Mouse (Mus musculus) midbrain, embryonic 16.5 days (tissue): Measurements from ENCODE around the gene Rxra. TPM values are rescaled to one million over a fixed set of nuclear protein-coding genes. Genes with fewer than 3 reads are reported as not detected.

Experiments used
- ATAC-seq: fragments of 200-750 bp; cut with Nextera tagmentation; 2 replicates; pipeline ENCODE4 v1.8.0; 2017; ENCODE audit warnings: moderate TSS enrichment
- H3K27ac ChIP-seq: fragments of 300-500 bp; sonication (generic); 2 replicates; pipeline ENCODE4 v1.5.1; 2014; ENCODE audit warnings: mild to moderate bottlenecking, low read length, mixed read lengths
- H3K27me3 ChIP-seq: fragments of 300-500 bp; sonication (generic); 2 replicates; pipeline ENCODE4 v1.6.1; 2014; ENCODE audit warnings: low read depth, low read length, mixed read lengths; ENCODE audit not compliant: control insufficient read depth, insufficient read depth
- H3K36me3 ChIP-seq: fragments of 300-500 bp; sonication (generic); 2 replicates; pipeline ENCODE4 v1.6.1; 2014; ENCODE audit warnings: mild to moderate bottlenecking, low read length, moderate library complexity, mixed read lengths; ENCODE audit not compliant: control insufficient read depth, insufficient read depth
- H3K4me1 ChIP-seq: fragments of 300-500 bp; sonication (generic); 2 replicates; pipeline ENCODE4 v1.6.1; 2014; ENCODE audit warnings: mild to moderate bottlenecking, low read length, mixed read lengths; ENCODE audit not compliant: control insufficient read depth, insufficient read depth
- H3K4me2 ChIP-seq: fragments of 300-500 bp; sonication (generic); 2 replicates; pipeline ENCODE4 v1.6.1; 2014; ENCODE audit warnings: mild to moderate bottlenecking, low read length, mixed read lengths
- H3K4me3 ChIP-seq: fragments of 300-500 bp; sonication (generic); 2 replicates; pipeline ENCODE4 v1.5.1; 2014; ENCODE audit warnings: low read depth, mild to moderate bottlenecking, low read length, moderate library complexity, mixed read lengths
- H3K9ac ChIP-seq: fragments of 300-500 bp; sonication (generic); 2 replicates; pipeline ENCODE4 v1.6.1; 2014; ENCODE audit warnings: low read depth, low read length, mixed read lengths
- H3K9me3 ChIP-seq: fragments of 300-500 bp; sonication (generic); replicated peaks from 2 replicates; pipeline ENCODE4 v1.6.1; 2014; ENCODE audit warnings: mild to moderate bottlenecking, low read length, mixed read lengths; ENCODE audit not compliant: control insufficient read depth, poor library complexity, severe bottlenecking
- WGBS: fragments of 180-500 bp; shearing (Covaris S2); extraction: QIAGEN DNeasy Blood & Tissue Kit; methylation state at CpG from one replicate; pipeline ENCODE4 v1.1.7; 2014; 5-methylcytosine and 5-hydroxymethylcytosine counted together
- polyA plus RNA-seq: library from polyadenylated mRNA; unstranded; fragments of >200 nt; fragmentation: Nextera tagmentation; extraction: Ambion mirVana; gene quantifications from 2 replicates; pipeline ENCODE4 v1.2.1, GENCODE M21; 2015

The Rxra gene
- polyA plus RNA-seq, 1 experiment from 2014 or later = 2.5 TPM

- 78% methylated on average over 2 of the region's 2 CpGs for WGBS
- Histone ChIP-seq H3K9ac (no peak overlapping the region), H3K27ac (no peak overlapping the region), H3K4me2 (no peak overlapping the region), H3K27me3 (no peaks in the 10 kb centered on the region), H3K4me1 (peaks cover 5% of the 10 kb centered on the region), H3K9me3 (no peaks in the 10 kb centered on the region), H3K36me3 (no peaks in the 10 kb centered on the region), H3K4me3 (no peak overlapping the region)
- ATAC-seq = no peak
These were observed 58.6 kb downstream of the Rxra start for GRCm38 (mm10) chr2:27734800-27735199.

- 92% methylated on average over 5 of the region's 5 CpGs for WGBS
- Histone ChIP-seq H3K27me3 (no peaks in the 10 kb centered on the region), H3K27ac (no peak overlapping the region), H3K9me3 (no peaks in the 10 kb centered on the region), H3K9ac (no peak overlapping the region), H3K4me2 (no peak overlapping the region), H3K36me3 (no peaks in the 10 kb centered on the region), H3K4me1 (peaks cover 16% of the 10 kb centered on the region), H3K4me3 (no peak overlapping the region)
- ATAC-seq = no peak
These were observed 60.6 kb downstream of the Rxra start for GRCm38 (mm10) chr2:27736802-27737201.

- H3K27me3 ChIP-seq = no peaks in the 10 kb centered on the region
- no peak overlapping the region for H3K9ac ChIP-seq
- H3K4me1 ChIP-seq = peaks cover 16% of the 10 kb centered on the region
- H3K27ac ChIP-seq = no peak overlapping the region
- no peaks in the 10 kb centered on the region for H3K9me3 ChIP-seq
- no peak overlapping the region for H3K4me2 ChIP-seq
- no peak overlapping the region for H3K4me3 ChIP-seq
- no peaks in the 10 kb centered on the region for H3K36me3 ChIP-seq
- 86% methylated on average over 3 of the region's 3 CpGs for WGBS
- no peak for ATAC-seq
These were observed 62.2 kb downstream of the Rxra start for GRCm38 (mm10) chr2:27738396-27738795.

GRCm38 (mm10) chr2:27740091-27740608 is 63.9 kb downstream of the Rxra start:
- WGBS = 4% methylated on average over 16 of the region's 16 CpGs
- H3K36me3 ChIP-seq = no peaks in the 10 kb centered on the region
- H3K27me3 ChIP-seq = no peaks in the 10 kb centered on the region
- H3K4me2 ChIP-seq = peak overlapping the region; percentile 37
- peak overlapping the region; percentile 54 for H3K27ac ChIP-seq
- peaks cover 16% of the 10 kb centered on the region for H3K4me1 ChIP-seq
- H3K4me3 ChIP-seq = no peak overlapping the region
- ATAC-seq = peak; percentile 74
- H3K9me3 ChIP-seq = no peaks in the 10 kb centered on the region
- H3K9ac ChIP-seq = peak overlapping the region; percentile 48

GRCm38 (mm10) chr2:27743177-27743576 is 66.9 kb downstream of the Rxra start:
- ATAC-seq = no peak
- H3K4me3 ChIP-seq = no peak overlapping the region
- no peaks in the 10 kb centered on the region for H3K36me3 ChIP-seq
- 94% methylated on average over 1 of the region's 1 CpGs for whole genome bisulfite sequencing
- H3K27me3 ChIP-seq = no peaks in the 10 kb centered on the region
- no peak overlapping the region for H3K4me2 ChIP-seq
- no peak overlapping the region for H3K27ac ChIP-seq
- H3K4me1 ChIP-seq = peaks cover 35% of the 10 kb centered on the region
- H3K9me3 ChIP-seq = no peaks in the 10 kb centered on the region
- no peak overlapping the region for H3K9ac ChIP-seq

GRCm38 (mm10) chr2:27743863-27744611 is 67.8 kb downstream of the Rxra start:
- Histone ChIP-seq H3K36me3 (no peaks in the 10 kb centered on the region), H3K4me1 (peaks cover 35% of the 10 kb centered on the region), H3K9ac (no peak overlapping the region), H3K27me3 (no peaks in the 10 kb centered on the region), H3K27ac (no peak overlapping the region), H3K4me2 (no peak overlapping the region), H3K4me3 (no peak overlapping the region), H3K9me3 (no peaks in the 10 kb centered on the region)
- ATAC-seq = no peak
- 86% methylated on average over 7 of the region's 7 CpGs for WGBS

GRCm38 (mm10) chr2:27744612-27745351 is 68.5 kb downstream of the Rxra start:
- H3K4me1 ChIP-seq = peaks cover 32% of the 10 kb centered on the region
- ATAC-seq = no peak
- no peaks in the 10 kb centered on the region for H3K36me3 ChIP-seq
- no peaks in the 10 kb centered on the region for H3K9me3 ChIP-seq
- no peak overlapping the region for H3K4me3 ChIP-seq
- 70% methylated on average over 13 of the region's 13 CpGs for WGBS
- no peak overlapping the region for H3K4me2 ChIP-seq
- no peak overlapping the region for H3K27ac ChIP-seq
- no peak overlapping the region for H3K9ac ChIP-seq
- no peaks in the 10 kb centered on the region for H3K27me3 ChIP-seq

- H3K9me3 ChIP-seq = no peaks in the 10 kb centered on the region
- no peak overlapping the region for H3K4me3 ChIP-seq
- peak; percentile 43 for ATAC-seq
- 15% methylated on average over 18 of the region's 18 CpGs for WGBS
- H3K27me3 ChIP-seq = no peaks in the 10 kb centered on the region
- H3K4me2 ChIP-seq = 0 out of 2 replicates have a peak overlapping the region, but pooled peaks have one; percentile 6
- H3K36me3 ChIP-seq = no peaks in the 10 kb centered on the region
- peaks cover 22% of the 10 kb centered on the region for H3K4me1 ChIP-seq
- H3K9ac ChIP-seq = peak overlapping the region; percentile 35; the same call in 1 of the 2 replicates
- H3K27ac ChIP-seq = peak overlapping the region; percentile 33
These were observed 69.7 kb downstream of the Rxra start for GRCm38 (mm10) chr2:27745673-27746620.
